Mouse (Mus musculus): ENCODE measurements at regions not wholly inside any gene's neighbourhood (a gene's known extent, or its start where the extent isn't known, plus 50 kb on each side); places are given as distances from the start of the nearest gene placed in this dataset.

DNA sequence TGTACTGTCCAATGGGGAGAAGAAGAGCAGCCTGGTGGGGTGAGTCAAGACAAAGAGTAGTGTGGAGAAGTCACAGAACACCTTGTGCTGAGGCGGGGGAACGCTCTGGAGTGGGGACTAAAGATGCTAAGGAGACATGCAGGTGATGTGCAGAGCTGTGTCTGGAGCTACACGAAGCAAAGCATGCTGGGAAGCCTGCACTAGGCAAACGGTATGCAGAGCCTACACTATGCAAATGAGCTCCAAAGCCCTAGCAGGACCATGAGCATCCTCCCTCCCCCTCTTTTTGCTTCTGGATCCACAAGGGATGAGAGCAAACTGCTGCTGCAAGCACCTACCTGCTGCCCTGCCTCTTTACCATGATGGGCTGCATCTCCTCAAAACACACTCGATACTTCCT lies 73.1 kb upstream of the Zc3h12a start:
- peak; percentile 47 for DNase-seq

DNA sequence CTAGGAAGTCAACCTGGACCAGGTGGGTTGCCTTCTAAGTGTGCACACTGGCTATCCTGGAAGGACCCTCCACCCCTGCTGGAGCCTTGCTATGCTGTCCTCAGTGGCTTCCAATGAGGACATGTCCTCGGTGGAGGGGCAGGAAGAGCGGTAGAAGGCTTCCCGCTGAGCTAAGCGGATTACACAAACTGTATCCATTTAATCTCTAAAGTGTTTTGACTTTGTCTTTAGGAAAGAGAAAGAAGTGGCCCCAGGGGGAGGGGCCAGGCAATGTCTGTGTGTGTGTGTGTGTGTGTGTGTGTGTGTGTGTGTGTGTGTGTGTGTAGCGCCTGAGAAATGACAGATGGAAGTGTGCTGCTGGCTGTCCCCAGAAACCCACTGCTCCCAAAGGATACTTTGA lies 71.6 kb upstream of the Zc3h12a start:
- DNase-seq: no peak

DNA sequence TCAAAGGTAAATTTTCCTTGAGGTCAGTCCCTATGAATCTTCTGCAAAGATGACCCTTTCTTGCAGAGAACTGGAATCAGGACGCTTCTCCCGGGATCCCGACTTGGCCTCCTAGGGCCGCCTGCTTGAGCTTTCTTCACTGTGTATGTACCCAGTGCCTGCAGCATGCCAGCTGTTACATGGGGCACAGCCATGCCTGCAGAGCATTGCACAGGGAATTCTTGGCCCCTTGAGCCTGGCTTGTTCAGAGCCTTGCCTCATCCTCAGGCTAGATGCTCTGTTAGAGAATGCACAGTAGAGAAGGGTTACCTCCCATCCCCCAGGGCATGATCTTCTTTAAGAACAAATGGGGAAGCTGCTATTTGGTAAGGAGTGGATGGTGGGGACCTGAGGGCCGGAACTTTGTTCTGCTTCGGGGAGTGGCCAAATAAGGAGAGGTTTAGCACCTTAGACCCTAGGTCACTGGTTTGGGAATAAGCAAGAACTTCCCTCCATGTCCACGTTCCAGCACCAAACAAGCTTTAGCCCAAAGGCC lies 68.3 kb upstream of the Zc3h12a start:
- DNase-seq: no peak

DNA sequence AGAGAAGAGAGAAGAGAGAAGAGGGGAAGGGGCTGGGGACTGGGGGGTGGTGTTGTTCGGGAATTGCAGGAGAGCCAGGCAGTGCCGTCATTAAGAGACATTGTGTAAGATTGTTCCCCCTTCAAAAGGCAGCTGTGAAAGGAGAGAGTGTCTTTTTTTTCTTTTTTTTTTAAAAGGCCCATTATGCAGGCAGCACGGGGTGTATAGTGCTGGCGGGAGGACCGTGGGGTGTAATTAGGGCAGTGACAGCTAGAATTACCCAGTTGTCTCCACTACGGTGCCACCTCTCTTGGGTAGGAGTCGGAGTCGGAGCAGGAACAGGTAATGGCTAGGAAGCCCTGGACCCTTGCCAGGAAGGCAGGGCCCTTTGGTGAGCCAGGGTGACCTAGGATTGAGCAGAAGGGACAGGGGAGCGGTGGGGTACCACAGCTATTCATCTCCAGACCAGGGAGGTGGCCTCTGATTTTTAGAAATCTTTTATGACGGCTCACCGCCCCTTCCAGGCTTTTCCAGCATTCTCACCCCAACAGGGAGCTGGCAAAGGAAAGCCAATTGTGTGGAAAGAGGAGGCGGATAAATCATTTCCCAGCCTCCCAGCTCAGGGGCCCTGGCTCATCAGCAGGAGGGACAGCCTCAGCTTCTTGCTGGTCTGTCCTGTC lies 67.2 kb upstream of the Zc3h12a start:
- peak; percentile 31 for DNase-seq

GRCm38 (mm10) chr4:125194298-125194697 lies 66.7 kb upstream of the Zc3h12a start:
- DNase-seq: no peak

DNA sequence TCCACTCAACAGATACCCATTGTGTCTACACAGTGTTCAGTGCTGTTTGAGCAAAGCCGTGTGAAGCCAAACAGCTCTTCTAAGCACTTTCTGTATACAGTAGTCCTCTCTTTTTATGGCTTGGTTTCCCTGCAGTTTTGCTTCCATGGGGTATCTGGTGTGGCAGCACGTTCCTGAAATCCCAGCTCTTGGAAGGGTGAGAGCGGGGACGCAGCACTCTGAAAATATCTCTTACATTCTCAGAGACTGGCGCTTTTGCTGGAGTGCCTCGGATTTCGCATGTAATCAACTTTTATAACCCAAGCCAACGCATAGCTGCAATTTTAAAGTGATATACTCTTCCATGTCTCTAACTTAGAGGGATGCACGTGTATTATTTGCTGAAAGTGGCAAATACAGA lies 64.0 kb upstream of the Zc3h12a start:
- peak; percentile 36 for DNase-seq

- DNase-seq: peak; percentile 83
Observed at GRCm38 (mm10) chr4:125191010-125191409, 63.4 kb upstream of the Zc3h12a start.

- no peak for DNase-seq
Observed at GRCm38 (mm10) chr4:125189971-125190370, 62.3 kb upstream of the Zc3h12a start.

- DNase-seq: no peak
Observed at GRCm38 (mm10) chr4:125186246-125186645, 58.6 kb upstream of the Zc3h12a start.

DNA sequence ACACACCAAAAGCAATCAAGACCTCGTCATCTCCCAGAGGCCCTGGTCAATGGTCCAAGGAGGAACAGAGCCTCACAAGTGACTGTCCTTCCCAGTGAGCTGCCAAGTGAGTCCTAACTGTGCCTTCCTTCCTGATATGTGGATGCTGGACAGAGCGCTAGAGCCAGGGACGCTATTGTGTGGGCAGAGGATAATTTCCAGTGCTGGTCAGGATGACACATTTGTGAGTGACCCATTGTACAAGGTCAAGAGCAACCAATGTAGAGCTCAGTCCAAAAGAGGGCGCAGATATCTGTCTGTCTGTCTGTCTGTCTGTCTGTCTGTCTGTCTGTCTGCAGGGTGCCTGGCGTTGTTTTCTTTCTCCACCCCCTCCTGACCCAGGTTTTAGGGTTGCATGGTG lies 57.4 kb upstream of the Zc3h12a start:
- DNase-seq: no peak

- DNase-seq: no peak
Observed at GRCm38 (mm10) chr4:125180947-125181346, 53.3 kb upstream of the Zc3h12a start.

- DNase-seq: no peak
Observed at GRCm38 (mm10) chr4:125178552-125178951, 50.9 kb upstream of the Zc3h12a start.

DNA sequence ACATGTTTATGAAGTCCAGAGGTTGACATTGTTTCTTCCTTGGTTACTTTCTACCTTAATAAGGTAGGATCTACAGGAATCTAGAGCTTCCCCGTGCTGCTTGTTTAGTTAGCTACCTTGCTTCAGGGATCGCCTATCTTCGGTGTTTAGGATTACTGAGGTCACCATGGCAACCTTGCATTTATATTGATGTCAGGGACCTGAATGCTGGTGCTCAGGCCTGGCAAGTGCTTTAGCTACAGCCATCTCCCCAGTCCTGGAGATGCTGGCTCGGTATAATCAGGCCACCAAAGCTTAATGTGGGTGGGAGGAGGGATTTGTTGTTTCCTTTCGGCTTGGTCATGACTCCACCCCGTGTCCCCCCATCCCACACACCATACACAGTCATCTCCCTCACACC lies 50.0 kb upstream of the Zc3h12a start:
- no peak for DNase-seq

Measured in right cerebral cortex, postnatal 25 days (tissue).